Mouse (Mus musculus) NIH3T3 (cell line): ENCODE measurements at regions not wholly inside any gene's neighbourhood (a gene's known extent, or its start where the extent isn't known, plus 50 kb on each side); places are given as distances from the start of the nearest gene placed in this dataset.

ENCODE experiments used
- DNase-seq: peaks from one replicate; pipeline ENCODE4 v3.0.0-alpha.2; 2012; ENCODE audit warnings: low read depth

GRCm38 (mm10) chr12:35724132-35724531, 189.3 kb upstream of the Ahr start:
- DNase-seq, result no peak

- no peak for DNase-seq
These were observed 177.8 kb upstream of the Ahr start for GRCm38 (mm10) chr12:35712671-35713070.

GRCm38 (mm10) chr12:35711549-35712070, 176.8 kb upstream of the Ahr start:
- no peak for DNase-seq

GRCm38 (mm10) chr12:35710323-35710722, 175.5 kb upstream of the Ahr start:
- DNase-seq, result no peak

- DNase-seq, result peak; percentile 36
These were observed 168.6 kb upstream of the Ahr start for GRCm38 (mm10) chr12:35703479-35703878.

GRCm38 (mm10) chr12:35702674-35703073, 167.8 kb upstream of the Ahr start:
- DNase-seq, result peak; percentile 43

GRCm38 (mm10) chr12:35694253-35694652, 159.4 kb upstream of the Ahr start:
- DNase-seq, result no peak

GRCm38 (mm10) chr12:35690914-35691313, 156.1 kb upstream of the Ahr start:
- no peak for DNase-seq

- no peak for DNase-seq
These were observed 151.4 kb upstream of the Ahr start for GRCm38 (mm10) chr12:35686231-35686630.

GRCm38 (mm10) chr12:35685189-35685588, 150.4 kb upstream of the Ahr start:
- peak; percentile 16 for DNase-seq

GRCm38 (mm10) chr12:35681864-35682449, 147.1 kb upstream of the Ahr start:
- DNase-seq, result no peak

- DNase-seq, result peak; percentile 93
These were observed 145.1 kb upstream of the Ahr start for GRCm38 (mm10) chr12:35679903-35680302.

- peak; percentile 72 for DNase-seq
These were observed 144.2 kb upstream of the Ahr start for GRCm38 (mm10) chr12:35679025-35679424.

GRCm38 (mm10) chr12:35674487-35674886, 139.6 kb upstream of the Ahr start:
- peak; percentile 37 for DNase-seq

- DNase-seq, result no peak
These were observed 136.1 kb upstream of the Ahr start for GRCm38 (mm10) chr12:35670980-35671379.

GRCm38 (mm10) chr12:35668716-35669115, 133.9 kb upstream of the Ahr start:
- DNase-seq, result no peak

GRCm38 (mm10) chr12:35667705-35668104, 132.9 kb upstream of the Ahr start:
- DNase-seq, result no peak

GRCm38 (mm10) chr12:35667218-35667617, 132.4 kb upstream of the Ahr start:
- no peak for DNase-seq

GRCm38 (mm10) chr12:35666062-35666461, 131.2 kb upstream of the Ahr start:
- DNase-seq, result no peak

GRCm38 (mm10) chr12:35663062-35663461, 128.2 kb upstream of the Ahr start:
- DNase-seq, result no peak

- DNase-seq, result peak; percentile 14
These were observed 121.7 kb upstream of the Ahr start for GRCm38 (mm10) chr12:35656563-35656962.

GRCm38 (mm10) chr12:35649772-35650171, 114.9 kb upstream of the Ahr start:
- no peak for DNase-seq

- DNase-seq, result no peak
These were observed 107.6 kb upstream of the Ahr start for GRCm38 (mm10) chr12:35642473-35642872.

- no peak for DNase-seq
These were observed 106.9 kb upstream of the Ahr start for GRCm38 (mm10) chr12:35641741-35642140.
